Mouse (Mus musculus): ENCODE data around the gene Hist1h3f.

DNA sequence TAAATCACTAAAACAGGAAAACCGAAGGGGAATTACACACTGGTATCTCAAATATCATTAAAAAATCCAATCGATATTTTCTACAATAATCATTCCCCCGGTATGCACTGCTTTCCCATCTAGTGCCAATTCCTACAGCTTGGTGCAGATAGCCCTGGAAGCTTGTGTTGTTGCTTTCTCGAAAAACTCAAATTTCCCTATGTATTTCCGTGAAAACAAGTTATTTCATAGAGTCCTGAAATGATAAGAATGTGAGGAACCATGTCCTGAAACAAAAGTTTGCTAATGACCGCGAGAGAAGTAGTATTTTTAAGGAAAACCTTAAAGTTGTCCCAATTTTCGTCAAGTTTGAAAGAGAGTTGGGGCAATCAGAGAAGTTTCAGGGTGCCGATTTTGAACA lies 10.5 kb downstream of the Hist1h3f start:
- TF ChIP-seq POLR2A (IDR thresholded peaks at IDR 0.05; ENCODE audit: low read depth, low read length) (no peak), CTCF (IDR thresholded peaks at IDR 0.05; ENCODE audit: extremely low read depth, insufficient read length, insufficient replicate concordance, low read depth, low read length) (no peak)

Measured in small intestine, adult 2 months (tissue).